Mouse (Mus musculus) kidney, adult 9 months (tissue): ENCODE data around the gene Osbpl3.

Experiments used
- DNase-seq: peaks from one replicate; pipeline ENCODE4 v3.0.0; 2022

The Osbpl3 gene

GRCm38 (mm10) chr6:50368502-50369292, 87.3 kb downstream of the Osbpl3 start:
- peak; percentile 76 for DNase-seq

GRCm38 (mm10) chr6:50367836-50368235, 88.2 kb downstream of the Osbpl3 start:
- DNase-seq: no peak

- no peak for DNase-seq
Observed at GRCm38 (mm10) chr6:50366724-50367123, 89.3 kb downstream of the Osbpl3 start.

GRCm38 (mm10) chr6:50366319-50366718, 89.7 kb downstream of the Osbpl3 start:
- DNase-seq: no peak

DNA sequence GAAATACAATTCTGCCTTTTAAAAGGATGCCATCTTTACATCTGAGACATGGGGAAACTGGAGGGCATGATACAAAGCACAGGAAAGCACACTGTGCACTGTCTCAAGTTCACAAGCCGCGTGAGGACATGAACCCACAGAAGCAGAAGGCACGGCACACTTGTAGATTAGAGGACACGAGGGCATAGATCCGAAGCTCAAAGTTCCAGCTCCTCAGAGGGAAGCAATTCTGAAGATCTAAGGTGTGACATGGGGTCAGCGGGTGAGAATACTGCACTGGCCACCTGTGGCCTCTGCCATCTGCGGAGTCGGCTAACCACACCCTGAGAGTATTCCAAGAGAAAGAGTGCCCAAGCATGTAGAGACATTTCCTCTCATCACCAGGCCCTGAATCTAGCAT, 91.6 kb downstream of the Osbpl3 start:
- peak; percentile 77 for DNase-seq

DNA sequence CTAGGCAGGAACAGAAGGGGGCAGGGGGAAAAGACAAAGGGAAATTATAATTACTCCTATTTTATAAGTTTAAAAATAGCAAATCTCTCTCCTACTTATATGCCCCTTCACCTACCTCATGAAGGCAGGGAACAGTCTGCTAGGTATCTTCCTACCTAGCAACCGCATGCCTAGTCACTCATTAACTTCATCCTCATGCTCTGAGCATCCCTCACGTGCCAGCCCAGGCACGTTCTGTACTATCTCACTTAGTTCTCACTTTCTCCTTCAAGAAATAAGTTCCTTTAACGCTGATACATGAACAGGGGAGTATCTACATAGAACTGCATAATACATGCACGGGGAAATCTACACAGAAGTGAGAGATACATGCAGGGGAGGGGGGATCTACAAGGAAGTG, 92.6 kb downstream of the Osbpl3 start:
- DNase-seq: peak; percentile 79

DNA sequence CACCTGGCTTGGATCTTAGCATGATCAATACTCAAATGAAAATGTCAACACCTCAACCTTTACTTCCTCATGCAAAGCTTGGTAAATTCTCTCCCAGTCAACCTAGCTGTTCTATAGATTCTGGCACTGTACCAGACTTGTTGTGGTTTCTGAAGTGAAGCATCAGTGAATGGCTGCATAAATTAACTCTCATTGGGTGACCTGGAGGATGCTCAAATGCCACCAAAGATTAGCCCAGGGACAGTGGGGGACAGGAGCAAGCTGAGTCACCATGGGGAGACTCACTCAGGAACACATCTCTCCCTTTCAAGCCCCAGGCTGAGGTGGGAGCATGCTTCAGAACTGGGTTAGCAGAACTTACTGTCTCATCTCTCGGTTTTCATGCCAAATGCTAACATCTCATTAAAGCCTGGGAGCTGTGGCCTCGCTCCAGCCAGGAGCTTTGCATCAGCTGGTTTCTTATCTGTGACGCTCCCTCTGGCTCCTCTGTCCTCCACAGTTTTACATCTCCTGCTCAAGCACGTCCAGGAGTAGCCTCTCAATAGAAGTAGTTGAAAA, 93.2 kb downstream of the Osbpl3 start:
- DNase-seq: no peak

DNA sequence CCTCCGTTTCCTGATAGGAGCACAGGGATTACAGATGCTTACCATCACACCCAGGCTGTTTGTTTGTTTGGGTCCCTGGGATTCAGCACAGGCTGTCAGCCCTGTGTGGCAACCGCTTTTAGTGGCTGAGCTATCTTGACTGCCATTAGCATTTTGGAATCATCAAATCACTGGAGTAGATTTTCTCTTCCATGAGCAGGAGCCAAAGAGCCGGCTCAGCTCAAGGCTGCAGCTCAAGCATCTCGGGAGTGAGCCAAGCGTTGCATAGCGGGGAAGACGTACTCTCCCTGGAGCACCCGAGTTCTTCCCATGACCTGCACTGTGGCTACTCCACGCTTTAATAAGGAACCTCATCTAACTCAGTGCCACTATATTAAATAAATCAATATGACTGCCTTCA, 93.8 kb downstream of the Osbpl3 start:
- no peak for DNase-seq

- DNase-seq: peak; percentile 81
Observed at GRCm38 (mm10) chr6:50358104-50358679, 97.8 kb downstream of the Osbpl3 start.

DNA sequence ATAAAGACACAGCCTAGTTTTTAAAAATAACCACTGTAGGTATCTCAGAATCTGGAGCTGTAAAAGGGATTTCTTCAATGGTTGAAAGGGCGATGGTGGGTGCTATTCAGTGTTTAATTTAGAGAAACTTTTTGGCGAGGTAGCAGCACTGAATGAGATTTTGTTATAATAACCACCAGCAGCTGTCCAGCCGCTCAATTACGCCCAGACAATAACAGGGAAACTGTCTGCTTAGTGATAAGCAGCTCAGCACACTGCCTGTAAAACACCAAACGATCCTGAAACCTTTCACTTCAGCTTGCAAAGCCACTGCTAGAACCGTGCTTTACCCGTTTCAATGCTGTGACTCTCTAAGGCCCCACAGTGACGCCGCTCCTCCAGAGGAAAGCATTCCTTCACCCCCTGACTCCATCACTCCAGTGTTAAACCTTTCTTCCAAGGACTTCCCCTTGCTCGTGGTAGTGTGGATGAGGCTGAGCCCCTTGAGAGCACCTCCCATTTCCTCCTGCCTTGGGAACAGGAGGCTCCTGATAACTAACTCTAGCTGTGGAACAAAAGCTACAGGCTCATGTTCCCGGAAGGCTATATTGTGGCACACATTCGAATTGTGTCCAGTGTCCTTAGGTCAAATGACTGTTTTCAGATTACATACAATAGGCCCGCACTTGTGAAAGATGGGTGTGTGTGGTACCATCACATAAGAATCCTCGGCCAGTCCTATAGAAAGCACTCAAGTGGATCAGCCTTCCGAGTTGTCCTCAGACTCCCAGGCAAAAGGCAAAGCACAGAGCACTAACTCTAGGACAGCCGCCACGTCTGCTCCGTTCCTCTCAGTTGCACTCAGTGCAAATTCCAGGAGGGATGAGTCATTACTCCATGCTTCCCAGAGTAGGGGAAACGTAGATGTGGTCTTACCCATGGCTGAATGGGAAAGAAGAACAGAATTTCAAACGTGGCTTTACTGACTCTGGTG, 101.0 kb downstream of the Osbpl3 start:
- peak; percentile 54 for DNase-seq

GRCm38 (mm10) chr6:50352812-50353211, 103.2 kb downstream of the Osbpl3 start:
- DNase-seq: no peak

DNA sequence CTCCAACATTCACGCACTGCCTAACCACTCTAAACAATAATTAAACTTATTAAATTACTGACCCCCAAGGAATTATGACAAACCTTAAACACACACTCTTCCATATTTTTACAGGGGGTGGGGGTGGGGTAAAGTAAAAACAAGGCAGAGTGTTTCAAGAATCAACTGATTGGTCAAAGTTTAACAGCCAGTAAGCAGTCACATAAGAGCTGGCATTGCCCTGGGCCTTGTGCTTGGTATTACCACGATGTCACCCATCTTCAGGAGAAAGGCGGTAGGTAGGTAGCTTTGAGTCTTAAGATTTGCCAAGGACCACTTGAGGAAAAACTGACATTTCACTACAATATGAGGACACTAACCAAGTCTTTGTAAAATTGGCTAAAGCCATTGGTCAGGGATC, 105.1 kb downstream of the Osbpl3 start:
- DNase-seq: peak; percentile 59

- DNase-seq: peak; percentile 49
Observed at GRCm38 (mm10) chr6:50348619-50349018, 107.4 kb downstream of the Osbpl3 start.

DNA sequence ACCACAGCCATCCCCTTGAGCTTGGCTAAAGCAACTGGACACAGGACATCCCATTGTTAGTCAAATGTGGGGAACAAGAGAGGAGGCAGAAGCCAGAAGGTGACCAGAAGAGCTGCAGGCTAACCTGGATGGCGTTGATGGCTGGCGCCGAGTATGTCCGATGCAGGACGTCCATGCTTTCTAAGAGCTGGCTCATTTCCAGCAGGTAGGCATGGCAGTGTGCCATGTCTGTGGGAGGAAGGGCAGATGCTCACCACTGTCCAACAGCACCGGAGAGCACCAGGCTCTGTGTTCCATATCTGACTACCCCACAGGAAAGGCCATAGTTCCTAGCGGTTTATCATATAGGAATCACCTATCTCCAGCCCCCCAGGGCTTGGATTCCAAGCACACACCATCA, 109.8 kb downstream of the Osbpl3 start:
- peak; percentile 70 for DNase-seq

- DNase-seq: no peak
Observed at GRCm38 (mm10) chr6:50340226-50340906, 115.6 kb downstream of the Osbpl3 start.

GRCm38 (mm10) chr6:50337431-50337830, 118.6 kb downstream of the Osbpl3 start:
- no peak for DNase-seq

DNA sequence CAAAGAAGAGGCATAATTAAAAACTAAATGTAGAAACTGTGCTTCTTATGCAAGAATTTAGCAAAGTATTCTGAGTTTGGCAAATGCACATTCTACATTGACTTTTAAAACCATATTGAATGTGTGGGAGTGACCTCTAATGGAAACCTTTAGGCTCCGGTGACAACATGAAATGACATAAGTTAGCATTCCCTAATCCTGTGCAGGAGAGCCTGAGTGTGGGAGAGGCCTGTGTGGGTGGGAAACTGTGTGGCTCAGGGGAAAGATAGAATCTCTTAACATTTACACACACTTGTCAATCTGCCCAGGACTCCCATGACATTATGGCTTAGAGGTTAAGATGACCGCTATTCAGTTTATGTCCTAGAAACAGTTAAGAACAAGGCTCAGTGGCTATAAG, 119.6 kb downstream of the Osbpl3 start:
- no peak for DNase-seq

- peak; percentile 60 for DNase-seq
Observed at GRCm38 (mm10) chr6:50334846-50335821, 120.9 kb downstream of the Osbpl3 start.

DNA sequence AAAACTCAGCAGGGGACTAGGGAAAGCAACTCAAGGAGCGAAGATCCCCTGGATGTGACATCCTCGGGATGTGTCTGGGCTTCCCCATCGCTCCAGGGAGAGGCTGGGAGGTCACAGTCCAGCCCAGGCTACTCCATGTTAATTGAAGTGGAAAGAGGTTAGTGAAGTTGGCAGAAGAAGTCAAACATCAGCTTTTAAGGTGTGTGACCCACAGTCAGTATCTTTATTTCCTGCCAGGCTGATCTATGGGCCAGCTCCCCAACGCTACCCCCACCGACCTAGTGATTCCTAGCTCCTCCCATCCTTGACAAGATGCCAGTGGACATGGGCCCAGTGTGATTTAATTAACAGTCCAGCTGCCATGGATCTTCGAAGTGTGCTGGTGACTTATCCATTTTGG, 122.7 kb downstream of the Osbpl3 start:
- DNase-seq: peak; percentile 91

GRCm38 (mm10) chr6:50331477-50331876, 124.5 kb downstream of the Osbpl3 start:
- no peak for DNase-seq

DNA sequence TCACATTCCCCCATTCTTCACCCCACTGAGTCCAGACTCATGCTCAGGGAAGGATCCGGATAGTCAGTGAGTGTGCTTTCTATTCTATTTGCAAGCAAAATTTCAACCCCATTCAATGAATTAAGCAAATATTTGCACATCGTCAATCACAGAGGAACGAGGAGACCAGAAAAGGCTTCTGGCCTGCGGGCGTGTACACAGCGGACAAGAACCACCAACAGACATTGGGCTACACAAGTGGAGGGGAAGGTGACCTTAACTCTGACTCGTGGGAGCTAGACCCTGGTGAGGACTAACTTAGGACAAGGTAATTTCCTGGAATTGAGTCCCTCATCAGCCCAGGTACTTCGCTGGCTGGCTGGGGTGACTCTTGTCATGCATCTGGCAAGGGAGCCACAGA, 126.6 kb downstream of the Osbpl3 start:
- no peak for DNase-seq
